Mouse (Mus musculus) myocyte (in vitro differentiated cells): ENCODE data around the gene Wdr46.

Experiments used
- E2F4 ChIP-seq: IDR thresholded peaks from one replicate; pipeline ENCODE4 v1.6.1; 2011; ENCODE audit warnings: mild to moderate bottlenecking, control low read depth, moderate library complexity; ENCODE audit not compliant: insufficient read depth
- MAX ChIP-seq: IDR thresholded peaks from one replicate; pipeline ENCODE4 v1.6.1; 2011; ENCODE audit warnings: low read depth, mild to moderate bottlenecking, control low read depth
- MYOD1 ChIP-seq, 3 experiments: IDR thresholded peaks; one replicate each; pipeline ENCODE4 v1.6.1; 2011; ENCODE audit warnings: control low read depth in 2 of 3, low read depth in 2 of 3, mild to moderate bottlenecking in 2 of 3, moderate library complexity in 1 of 3; ENCODE audit not compliant: insufficient read length in 2 of 3, control insufficient read depth in 1 of 3
- MYOG ChIP-seq, 3 experiments: IDR thresholded peaks; one replicate each; pipeline ENCODE4 v1.6.1; 2011; ENCODE audit warnings: control low read depth in 2 of 3, low read depth in 2 of 3, mild to moderate bottlenecking in 2 of 3; ENCODE audit not compliant: insufficient read length in 2 of 3, control insufficient read depth in 1 of 3, insufficient read depth in 1 of 3
- POLR2A ChIP-seq: IDR thresholded peaks from one replicate; pipeline ENCODE4 v1.6.1; 2011; ENCODE audit warnings: low read depth, mild to moderate bottlenecking, control low read depth, moderate library complexity; ENCODE audit not compliant: insufficient read length
- POLR2AphosphoS2 ChIP-seq: IDR thresholded peaks from one replicate; pipeline ENCODE4 v1.6.1; 2011; ENCODE audit warnings: low read depth, control low read depth; ENCODE audit not compliant: insufficient read length
- REST ChIP-seq: IDR thresholded peaks from one replicate; pipeline ENCODE4 v1.6.1; 2011; ENCODE audit warnings: mild to moderate bottlenecking, control low read depth, moderate library complexity; ENCODE audit not compliant: insufficient read depth, insufficient read length
- SRF ChIP-seq: IDR thresholded peaks from one replicate; pipeline ENCODE4 v1.6.1; 2011; ENCODE audit warnings: low read depth; ENCODE audit not compliant: control insufficient read depth, insufficient read length
- TCF12 ChIP-seq: IDR thresholded peaks from one replicate; pipeline ENCODE4 v1.6.1; 2011; ENCODE audit warnings: mild to moderate bottlenecking, control low read depth; ENCODE audit not compliant: poor library complexity, insufficient read depth, severe bottlenecking
- TCF3 ChIP-seq: IDR thresholded peaks from one replicate; pipeline ENCODE4 v1.6.1; 2011; ENCODE audit warnings: low read depth, control low read depth; ENCODE audit not compliant: insufficient read length
- USF1 ChIP-seq: IDR thresholded peaks from one replicate; pipeline ENCODE4 v1.6.1; 2011; ENCODE audit warnings: low read depth, mild to moderate bottlenecking, control low read depth, moderate library complexity

- TF ChIP-seq REST = no peak
- no peak for TF ChIP-seq POLR2A
- TF ChIP-seq MAX = no peak
- no peak for TF ChIP-seq MYOG (IDR thresholded peaks at IDR 0.05; ENCODE audit: control insufficient read depth in 1 of 3, insufficient read depth in 1 of 3, insufficient read length in 2 of 3, low read depth in 2 of 3)
- TF ChIP-seq TCF12 = no peak
- TF ChIP-seq SRF = no peak
- no peak for TF ChIP-seq POLR2AphosphoS2
- TF ChIP-seq USF1 = no peak
- TF ChIP-seq MYOD1 (IDR thresholded peaks at IDR 0.05; ENCODE audit: control insufficient read depth in 1 of 3, insufficient read length in 2 of 3, low read depth in 2 of 3) = no peak
- TF ChIP-seq E2F4 = no peak
- no peak for TF ChIP-seq TCF3
Observed at GRCm38 (mm10) chr17:33938783-33939182, 1.7 kb upstream of the Wdr46 start.
